Mouse (Mus musculus) gastrocnemius, postnatal 25 days (tissue): Measurements from ENCODE around the gene Tinf2. TPM values are rescaled to one million over a fixed set of nuclear protein-coding genes. Genes with fewer than 3 reads are reported as not detected.

Experiments used
- DNase-seq: peaks from one replicate; pipeline ENCODE4 v3.0.0; 2022
- long read RNA-seq, 2 experiments: library from polyadenylated mRNA; stranded (forward); transcript quantifications; one replicate each; pipeline ENCODE4 v2.0.0; 2021
- total RNA-seq, 2 experiments: library from RNA; stranded (reverse); gene quantifications; 1 replicate in 1 of 2; 2 replicates in 1 of 2; pipeline ENCODE4 v1.2.3; 2021

Gene Tinf2
- total RNA-seq: 1 to 10 TPM; 7.5 to 8.2 TPM
- long read RNA-seq, experiment 1, partial matches to known transcripts: 2 of 4 reads
- long read RNA-seq, experiment 1, other reads (novel, unspliced or antisense): 1 of 4 reads
- long read RNA-seq, experiment 2, transcript Tinf2-201 (9 exons, 2,956 nt): major isoform, 5 of 10 reads
- long read RNA-seq, experiment 2, partial matches to known transcripts: 0 of 10 reads
- long read RNA-seq, experiment 2, other reads (novel, unspliced or antisense): 4 of 10 reads

GRCm38 (mm10) chr14:55681160-55682117 lies at the start of gene Tinf2:
TSS of gene Tinf2 (minus strand) at chr14:55681820.
- DNase-seq: peak; percentile 89

- DNase-seq: no peak
These were observed 49.0 kb upstream of the Tinf2 start for GRCm38 (mm10) chr14:55730531-55731032.

- DNase-seq: no peak
These were observed 48.5 kb upstream of the Tinf2 start for GRCm38 (mm10) chr14:55730116-55730515.

- DNase-seq: no peak
These were observed 46.5 kb upstream of the Tinf2 start for GRCm38 (mm10) chr14:55727889-55728685.

GRCm38 (mm10) chr14:55726261-55726660 lies 44.6 kb upstream of the Tinf2 start:
- no peak for DNase-seq

- DNase-seq: peak; percentile 38
These were observed 42.8 kb upstream of the Tinf2 start for GRCm38 (mm10) chr14:55724411-55724871.

GRCm38 (mm10) chr14:55723433-55723832 lies 41.8 kb upstream of the Tinf2 start:
- DNase-seq: no peak

GRCm38 (mm10) chr14:55722438-55722945 lies 40.9 kb upstream of the Tinf2 start:
- no peak for DNase-seq

- DNase-seq: peak; percentile 88
These were observed 40.2 kb upstream of the Tinf2 start, which contains the start of gene Rabggta for GRCm38 (mm10) chr14:55721700-55722437. TSS of gene Rabggta (minus strand) at chr14:55722263.

- no peak for DNase-seq
These were observed 39.5 kb upstream of the Tinf2 start for GRCm38 (mm10) chr14:55721076-55721475.

GRCm38 (mm10) chr14:55720666-55721065 lies 39.0 kb upstream of the Tinf2 start:
- no peak for DNase-seq

- DNase-seq: no peak
These were observed 38.1 kb upstream of the Tinf2 start for GRCm38 (mm10) chr14:55719737-55720136.

- no peak for DNase-seq
These were observed 35.3 kb upstream of the Tinf2 start for GRCm38 (mm10) chr14:55716884-55717283.

- no peak for DNase-seq
These were observed 34.7 kb upstream of the Tinf2 start for GRCm38 (mm10) chr14:55716271-55716670.

- DNase-seq: no peak
These were observed 33.3 kb upstream of the Tinf2 start for GRCm38 (mm10) chr14:55714893-55715292.

- DNase-seq: no peak
These were observed 32.1 kb upstream of the Tinf2 start, which contains the start of gene Tgm1 for GRCm38 (mm10) chr14:55713729-55714122. TSS of gene Tgm1 (minus strand) at chr14:55713926.

GRCm38 (mm10) chr14:55713007-55713728 lies 31.5 kb upstream of the Tinf2 start:
- peak; percentile 25 for DNase-seq

GRCm38 (mm10) chr14:55711786-55712185 lies 30.2 kb upstream of the Tinf2 start:
- no peak for DNase-seq

- DNase-seq: no peak
These were observed 27.9 kb upstream of the Tinf2 start for GRCm38 (mm10) chr14:55709509-55709908.

- DNase-seq: no peak
These were observed 25.8 kb upstream of the Tinf2 start for GRCm38 (mm10) chr14:55707397-55707796.
